Mouse (Mus musculus) kidney, adult 11 months (tissue): ENCODE measurements around the gene Eif4g3.

ENCODE experiments used
- DNase-seq: peaks from one replicate; pipeline ENCODE4 v3.0.0; 2022

Eif4g3 gene

GRCm38 (mm10) chr4:137991240-137991639 lies 1.6 kb upstream of the Eif4g3 start:
- no peak for DNase-seq

- peak; percentile 97 for DNase-seq
These were observed 503 bp downstream of the Eif4g3 start for GRCm38 (mm10) chr4:137993291-137993758.

GRCm38 (mm10) chr4:137993821-137994561 lies 1.2 kb downstream of the Eif4g3 start:
- DNase-seq, result peak; percentile 39

GRCm38 (mm10) chr4:137994562-137995336 lies 1.9 kb downstream of the Eif4g3 start:
- no peak for DNase-seq

GRCm38 (mm10) chr4:137995399-137995798 lies 2.6 kb downstream of the Eif4g3 start:
- peak; percentile 44 for DNase-seq

GRCm38 (mm10) chr4:137998232-137998631 lies 5.4 kb downstream of the Eif4g3 start:
- no peak for DNase-seq

- DNase-seq, result no peak
These were observed 7.9 kb downstream of the Eif4g3 start for GRCm38 (mm10) chr4:138000682-138001081.

- peak; percentile 75 for DNase-seq
These were observed 11.2 kb downstream of the Eif4g3 start for GRCm38 (mm10) chr4:138003909-138004610.

- no peak for DNase-seq
These were observed 13.0 kb downstream of the Eif4g3 start for GRCm38 (mm10) chr4:138005781-138006180.

GRCm38 (mm10) chr4:138006951-138007613 lies 14.3 kb downstream of the Eif4g3 start:
- DNase-seq, result no peak

- no peak for DNase-seq
These were observed 15.8 kb downstream of the Eif4g3 start for GRCm38 (mm10) chr4:138008646-138009045.

- no peak for DNase-seq
These were observed 17.1 kb downstream of the Eif4g3 start for GRCm38 (mm10) chr4:138009786-138010502.

GRCm38 (mm10) chr4:138013723-138014479 lies 21.1 kb downstream of the Eif4g3 start:
- DNase-seq, result no peak

GRCm38 (mm10) chr4:138015966-138016365 lies 23.1 kb downstream of the Eif4g3 start:
- DNase-seq, result no peak

GRCm38 (mm10) chr4:138017085-138017637 lies 24.3 kb downstream of the Eif4g3 start:
- DNase-seq, result no peak

GRCm38 (mm10) chr4:138018011-138018410 lies 25.2 kb downstream of the Eif4g3 start:
- DNase-seq, result peak; percentile 82

GRCm38 (mm10) chr4:138020231-138020630 lies 27.4 kb downstream of the Eif4g3 start:
- no peak for DNase-seq

GRCm38 (mm10) chr4:138021651-138022050 lies 28.8 kb downstream of the Eif4g3 start:
- DNase-seq, result no peak

- no peak for DNase-seq
These were observed 29.9 kb downstream of the Eif4g3 start for GRCm38 (mm10) chr4:138022761-138023160.

GRCm38 (mm10) chr4:138023403-138024100 lies 30.7 kb downstream of the Eif4g3 start:
- DNase-seq, result no peak
